Mouse (Mus musculus) cortical plate, adult 2 months (tissue): ENCODE measurements around the gene Kansl1.

ENCODE experiments used
- CTCF ChIP-seq: fragments of 200-500 bp; IDR thresholded peaks from 2 replicates; pipeline ENCODE4 v1.5.1; 2011; ENCODE audit warnings: mild to moderate bottlenecking, control low read depth, low read length; ENCODE audit not compliant: insufficient read depth; ENCODE audit errors: extremely low read depth
- POLR2A ChIP-seq: fragments of 200-500 bp; IDR thresholded peaks from 2 replicates; pipeline ENCODE4 v1.6.1; 2011; ENCODE audit warnings: mild to moderate bottlenecking, low read length, control low read depth; ENCODE audit not compliant: insufficient read depth; ENCODE audit errors: extremely low read depth

DNA sequence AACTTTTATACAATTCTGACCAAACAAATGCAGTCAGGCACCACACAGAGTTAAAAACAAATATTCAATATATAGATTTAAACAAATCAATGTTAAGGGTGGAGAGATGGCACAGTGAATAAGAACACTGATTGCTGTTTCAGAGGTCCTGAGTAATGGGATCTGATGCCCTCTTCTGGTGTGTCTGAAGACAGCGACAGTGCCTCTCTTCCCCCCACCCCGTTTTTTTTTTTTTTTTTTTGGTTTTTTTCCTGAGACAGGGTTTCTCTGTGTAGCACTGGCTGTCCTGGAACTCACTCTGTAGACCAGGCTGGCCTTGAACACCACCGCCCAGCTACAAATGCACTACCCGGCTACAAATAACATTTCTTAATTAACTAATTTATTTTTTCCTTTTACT lies 39.8 kb upstream of the Kansl1 start:
- TF ChIP-seq CTCF (no peak), POLR2A (no peak)
